Mouse (Mus musculus): ENCODE data around the gene Npat.
A peak's percentile ranks its signal among the peaks of the same experiment; 100 is the strongest.

Gene Npat

DNA sequence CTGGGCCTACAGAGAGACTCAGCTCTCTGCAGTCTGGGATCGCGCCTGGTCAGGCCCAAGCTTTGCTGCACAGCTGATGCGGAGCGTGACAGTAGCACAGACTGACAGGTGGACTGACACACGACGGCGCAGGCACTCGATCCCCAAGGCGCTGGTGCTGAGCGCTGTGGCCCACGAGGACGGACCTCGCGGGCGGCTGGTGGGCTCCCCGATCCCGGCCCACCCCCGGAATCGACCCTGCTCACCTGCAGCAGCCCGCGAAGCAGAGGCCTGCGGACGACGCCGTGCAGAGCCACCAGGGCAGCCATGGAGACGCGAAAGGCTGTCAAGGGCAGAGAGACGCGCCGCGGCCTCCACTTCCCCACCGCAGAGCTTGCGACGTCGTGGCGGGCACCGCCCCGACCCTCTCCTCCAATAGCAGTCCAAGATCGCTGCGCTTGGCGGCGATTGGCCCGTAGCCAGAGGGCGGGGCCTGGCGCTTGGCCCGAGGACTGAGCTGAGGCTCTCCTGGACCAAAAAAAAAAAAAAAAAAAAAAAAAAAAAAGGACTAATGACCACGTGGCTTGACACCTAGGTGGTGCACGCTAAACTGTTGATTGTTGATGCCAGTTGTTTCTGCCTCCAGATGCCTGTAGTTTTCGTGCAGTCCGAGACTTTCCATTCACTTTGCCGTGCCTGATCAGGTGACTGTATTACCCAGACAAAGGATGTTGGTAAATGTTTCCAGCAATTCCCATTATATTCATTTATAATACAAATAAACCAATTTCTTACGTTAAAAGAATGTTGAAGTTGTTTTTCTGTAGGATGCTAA is 73.3 kb downstream of the Npat start, which contains the start of gene Acat1:
Gene Acat1 (minus strand): TSS at position 415 of the 814 bp plus-strand sequence.
- DNase-seq (ENCODE audit: low spot score): peak; percentile 91

DNA sequence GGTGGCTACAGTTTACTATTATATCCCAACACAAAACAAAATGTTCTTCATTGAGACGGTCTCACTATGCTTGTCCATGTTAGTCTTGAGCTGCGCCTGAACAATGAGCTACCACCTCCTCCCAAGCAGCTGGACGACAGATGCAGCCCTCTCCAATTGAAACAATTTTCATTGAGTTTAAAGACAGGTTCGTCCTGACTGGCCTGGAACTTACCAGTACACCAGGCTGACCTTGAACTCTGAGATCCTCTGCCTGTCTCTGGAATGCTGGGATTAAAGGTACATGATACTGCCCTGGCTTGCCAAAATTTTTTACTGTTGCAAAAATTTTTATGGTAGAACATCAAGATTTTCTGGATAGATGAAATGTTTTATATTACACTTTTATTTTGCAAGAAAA is 77.4 kb downstream of the Npat start:
- DNase-seq (ENCODE audit: low spot score): no peak

DNA sequence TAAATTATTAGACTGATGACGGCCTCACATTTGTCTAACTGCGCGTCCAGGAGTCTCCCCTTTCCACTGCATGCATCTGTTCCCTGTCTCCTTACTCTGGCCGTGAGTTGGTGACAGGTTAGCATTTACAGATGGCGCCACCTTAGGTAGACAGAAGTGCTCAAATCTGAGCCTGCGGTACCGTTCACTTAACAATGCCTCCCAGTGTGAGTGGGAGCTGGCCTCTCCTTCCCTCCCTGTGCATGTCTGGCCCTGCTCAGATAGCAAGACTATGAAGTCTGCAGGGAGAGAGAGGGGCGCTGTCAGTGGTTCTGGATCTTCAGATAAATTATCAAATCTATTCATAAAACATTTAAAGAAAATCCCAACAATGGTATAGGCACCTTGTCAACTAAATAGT is 78.4 kb downstream of the Npat start:
- no peak for DNase-seq (ENCODE audit: low spot score)
